Mouse (Mus musculus): ENCODE measurements at regions not wholly inside any gene's neighbourhood (a gene's known extent, or its start where the extent isn't known, plus 50 kb on each side); places are given as distances from the start of the nearest gene placed in this dataset.

DNA sequence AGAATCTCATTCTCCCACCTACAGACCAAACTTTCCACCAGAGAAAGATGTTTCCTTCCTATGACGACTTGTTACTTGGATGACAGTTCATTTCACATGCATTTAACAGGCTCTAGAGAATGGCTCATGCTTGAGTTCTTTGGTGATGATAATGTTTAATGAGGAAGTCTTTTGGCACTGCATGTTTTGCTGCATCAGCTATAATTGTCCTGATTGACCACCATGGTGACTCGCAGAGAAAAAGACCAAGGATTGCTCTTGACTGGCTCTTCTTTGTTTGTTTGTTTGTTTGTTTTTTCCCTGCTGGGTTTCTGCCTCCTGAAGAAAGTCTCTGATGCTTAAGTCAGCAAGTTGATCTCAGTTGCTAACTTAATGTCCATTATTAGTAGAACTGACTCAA is 129.8 kb upstream of the Bcl6 start:
- no peak for TF ChIP-seq POLR2A (IDR thresholded peaks at IDR 0.05; ENCODE audit: borderline replicate concordance, control insufficient read depth, low read depth, low read length)
- TF ChIP-seq CTCF (IDR thresholded peaks at IDR 0.05; ENCODE audit: control insufficient read depth, insufficient read depth, low read length), result no peak
